Mouse (Mus musculus): ENCODE measurements around the gene Wwp2.

DNA sequence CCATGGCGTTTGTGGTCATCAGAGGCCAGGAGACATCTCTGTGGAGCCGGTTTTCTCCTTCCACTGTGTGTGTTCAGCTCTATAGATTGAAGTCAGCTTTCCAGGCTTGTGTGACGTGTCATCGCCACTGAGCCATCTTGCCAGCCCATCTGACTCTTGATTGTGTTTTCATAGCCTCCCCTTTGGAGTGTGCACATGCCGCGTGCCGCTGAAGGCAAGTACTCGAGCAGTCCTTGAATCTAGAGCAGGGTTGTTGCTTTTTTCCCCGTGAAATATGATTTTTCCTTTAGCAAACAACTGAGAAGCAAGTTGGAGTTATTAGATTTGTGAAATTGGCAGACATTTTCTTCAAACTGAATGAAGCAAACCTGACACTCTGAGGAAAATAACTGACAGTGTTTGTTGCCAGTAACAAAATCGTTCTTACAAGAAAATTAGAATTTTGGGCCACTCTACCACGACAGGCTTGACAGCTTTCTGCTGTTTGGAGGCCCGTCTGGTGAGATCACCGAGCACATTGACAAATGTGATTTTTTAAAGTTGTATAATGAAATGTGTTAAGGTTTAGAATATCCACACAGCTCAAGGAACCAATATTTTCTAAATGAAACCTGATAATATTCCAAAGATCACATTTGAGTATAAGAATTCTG is 15.4 kb downstream of the Wwp2 start:
- no peak for TF ChIP-seq CTCF (IDR thresholded peaks at IDR 0.05; ENCODE audit: borderline replicate concordance, extremely low read depth, insufficient read depth, insufficient read length)
- no peak for TF ChIP-seq POLR2A (IDR thresholded peaks at IDR 0.05; ENCODE audit: borderline replicate concordance, extremely low read depth, insufficient read depth, insufficient read length, poor library complexity, severe bottlenecking)

Data from brain, embryonic 14.5 days (tissue).